Mouse (Mus musculus) G1E (cell line): ENCODE measurements around the gene Gm28038.

Experiments used
- CTCF ChIP-seq: IDR thresholded peaks from 2 replicates; pipeline ENCODE4 v1.5.1; 2012; ENCODE audit warnings: low read depth, low read length, inconsistent platforms, mixed read lengths
- POLR2AphosphoS5 ChIP-seq: IDR thresholded peaks from 2 replicates; pipeline ENCODE4 v1.6.1; 2012; ENCODE audit warnings: low read depth, low read length, inconsistent platforms; ENCODE audit not compliant: insufficient replicate concordance
- TAL1 ChIP-seq: conservative IDR thresholded peaks from 2 replicates; pipeline ENCODE4 v1.6.1; 2012; ENCODE audit warnings: low read depth, low read length, inconsistent platforms, mixed read lengths

DNA sequence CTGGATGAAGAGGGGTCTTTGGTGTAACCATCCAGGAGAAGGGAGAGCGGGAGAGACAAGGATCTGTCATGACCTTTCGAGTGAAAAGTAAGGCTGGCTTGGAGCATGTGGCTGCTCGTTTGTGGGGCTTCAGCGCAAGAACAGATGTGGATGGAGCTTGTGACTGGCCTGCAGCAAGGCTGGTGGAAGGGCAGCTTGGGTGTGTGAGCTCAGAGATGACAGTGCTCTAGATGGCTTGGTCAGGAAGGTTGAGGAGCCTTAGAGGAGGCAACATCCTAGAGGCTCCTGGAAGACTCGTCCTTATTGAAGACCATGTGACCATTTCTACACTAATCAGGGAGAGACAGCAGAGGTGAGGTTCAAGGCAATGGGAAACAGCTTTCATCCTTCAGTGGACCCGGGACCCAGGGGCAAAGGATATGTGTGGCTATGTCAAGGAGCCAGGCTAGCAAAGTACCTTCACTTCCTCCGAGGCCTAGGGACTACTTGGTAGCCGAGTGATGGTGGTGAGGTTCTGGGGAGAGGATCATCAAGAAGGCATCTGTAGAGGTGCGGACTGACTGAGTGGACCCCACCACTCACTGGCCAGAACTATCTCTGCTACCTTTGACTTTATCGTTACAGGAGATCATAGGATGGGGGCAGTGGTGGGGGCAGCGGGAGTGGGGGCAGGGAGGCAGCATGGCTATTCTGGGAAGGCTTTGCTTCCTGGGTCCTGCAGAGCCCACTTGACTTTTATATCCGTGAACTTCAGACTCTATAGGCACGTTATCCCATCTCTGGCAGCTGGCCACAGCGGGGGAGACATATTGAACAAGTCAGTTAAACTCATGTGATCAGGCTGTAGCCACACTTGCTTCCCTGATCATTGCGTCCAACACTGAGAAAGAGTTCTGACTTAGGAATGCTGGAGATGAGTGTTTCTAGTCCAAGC is 21.4 kb upstream of the Gm28038 start:
- no peak for TF ChIP-seq TAL1
- no peak for TF ChIP-seq CTCF
- no peak for TF ChIP-seq POLR2AphosphoS5
